Mouse (Mus musculus) myocyte (in vitro differentiated cells): ENCODE results near the gene Zbtb43.

Source experiments
- CEBPB ChIP-seq: IDR thresholded peaks from 2 replicates; pipeline ENCODE4 v1.6.1; 2011; ENCODE audit warnings: mild to moderate bottlenecking, moderate library complexity; ENCODE audit not compliant: poor library complexity, insufficient read depth, severe bottlenecking
- E2F4 ChIP-seq: IDR thresholded peaks from one replicate; pipeline ENCODE4 v1.6.1; 2011; ENCODE audit warnings: mild to moderate bottlenecking, control low read depth, moderate library complexity; ENCODE audit not compliant: insufficient read depth
- MAX ChIP-seq: IDR thresholded peaks from one replicate; pipeline ENCODE4 v1.6.1; 2011; ENCODE audit warnings: low read depth, mild to moderate bottlenecking, control low read depth
- MYOD1 ChIP-seq, 3 experiments: IDR thresholded peaks; one replicate each; pipeline ENCODE4 v1.6.1; 2011; ENCODE audit warnings: control low read depth in 2 of 3, low read depth in 2 of 3, mild to moderate bottlenecking in 2 of 3, moderate library complexity in 1 of 3; ENCODE audit not compliant: insufficient read length in 2 of 3, control insufficient read depth in 1 of 3
- MYOG ChIP-seq, 3 experiments: IDR thresholded peaks; one replicate each; pipeline ENCODE4 v1.6.1; 2011; ENCODE audit warnings: control low read depth in 2 of 3, low read depth in 2 of 3, mild to moderate bottlenecking in 2 of 3; ENCODE audit not compliant: insufficient read length in 2 of 3, control insufficient read depth in 1 of 3, insufficient read depth in 1 of 3
- POLR2A ChIP-seq: IDR thresholded peaks from one replicate; pipeline ENCODE4 v1.6.1; 2011; ENCODE audit warnings: low read depth, mild to moderate bottlenecking, control low read depth, moderate library complexity; ENCODE audit not compliant: insufficient read length
- POLR2AphosphoS2 ChIP-seq: IDR thresholded peaks from one replicate; pipeline ENCODE4 v1.6.1; 2011; ENCODE audit warnings: low read depth, control low read depth; ENCODE audit not compliant: insufficient read length
- TCF12 ChIP-seq: IDR thresholded peaks from one replicate; pipeline ENCODE4 v1.6.1; 2011; ENCODE audit warnings: mild to moderate bottlenecking, control low read depth; ENCODE audit not compliant: poor library complexity, insufficient read depth, severe bottlenecking
- USF1 ChIP-seq: IDR thresholded peaks from one replicate; pipeline ENCODE4 v1.6.1; 2011; ENCODE audit warnings: low read depth, mild to moderate bottlenecking, control low read depth, moderate library complexity

DNA sequence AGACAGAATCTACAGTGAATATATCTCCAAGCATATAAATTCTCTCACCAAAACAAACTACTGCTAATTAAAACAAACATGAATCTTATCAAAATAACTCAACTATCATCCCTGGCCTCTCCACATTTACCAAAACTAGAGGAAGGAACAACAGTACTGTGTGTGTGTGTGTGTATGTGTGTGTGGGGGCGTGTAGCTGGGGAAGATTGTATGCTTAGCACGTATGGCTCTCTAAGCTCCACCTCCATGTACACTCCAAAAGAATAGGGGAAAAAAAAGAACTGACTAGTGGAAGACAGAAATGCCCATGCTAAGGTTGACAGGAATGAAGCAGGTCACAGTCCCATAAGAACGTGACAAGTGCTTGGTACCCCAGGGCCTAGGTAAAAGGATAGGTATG, 13.0 kb downstream of the Zbtb43 start:
- no peak for TF ChIP-seq USF1
- TF ChIP-seq MAX = no peak
- no peak for TF ChIP-seq POLR2A
- TF ChIP-seq CEBPB = no peak
- TF ChIP-seq MYOD1 (IDR thresholded peaks at IDR 0.05; ENCODE audit: control insufficient read depth in 1 of 3, insufficient read length in 2 of 3, low read depth in 2 of 3) = no peak
- no peak for TF ChIP-seq POLR2AphosphoS2
- no peak for TF ChIP-seq E2F4
- TF ChIP-seq MYOG (IDR thresholded peaks at IDR 0.05; ENCODE audit: control insufficient read depth in 1 of 3, insufficient read depth in 1 of 3, insufficient read length in 2 of 3, low read depth in 2 of 3) = no peak
- TF ChIP-seq TCF12 = no peak
